Mouse (Mus musculus) MEL (cell line): ENCODE measurements at regions not wholly inside any gene's neighbourhood (a gene's known extent, or its start where the extent isn't known, plus 50 kb on each side); places are given as distances from the start of the nearest gene placed in this dataset.

Experiments
- DNase-seq: peaks from one replicate; pipeline ENCODE4 v3.0.0; 2011; ENCODE audit warnings: low read depth, low spot score
- H3K27ac ChIP-seq: 2 replicates; pipeline ENCODE4 v1.5.1; 2012; ENCODE audit warnings: low read depth, mild to moderate bottlenecking, control low read depth, low read length, moderate library complexity; ENCODE audit not compliant: control insufficient read depth
- H3K27me3 ChIP-seq, 2 experiments: fragments of 150-350 bp in 1 of 2; sonication (generic) in 1 of 2; 2 replicates each; pipeline ENCODE4 v1.6.1; 2012; ENCODE audit warnings: low read length in 2 of 2, mild to moderate bottlenecking in 2 of 2, improper control_type of control experiment in 1 of 2, moderate library complexity in 1 of 2; ENCODE audit not compliant: insufficient read depth in 2 of 2, control insufficient read depth in 1 of 2
- H3K36me3 ChIP-seq, 2 experiments: 2 replicates each; pipeline ENCODE4 v1.6.1; 2012 to 2014; ENCODE audit warnings: low read length in 2 of 2, improper control_type of control experiment in 1 of 2, inconsistent platforms in 1 of 2, mild to moderate bottlenecking in 1 of 2; ENCODE audit not compliant: insufficient read depth in 2 of 2, control insufficient read depth in 1 of 2
- H3K4me1 ChIP-seq, 2 experiments: fragments of 150-350 bp in 1 of 2; sonication (generic) in 1 of 2; 2 replicates each; pipeline ENCODE4 v1.6.1; 2012; ENCODE audit warnings: low read length in 2 of 2, improper control_type of control experiment in 1 of 2, mild to moderate bottlenecking in 1 of 2; ENCODE audit not compliant: insufficient read depth in 2 of 2, control insufficient read depth in 1 of 2
- H3K4me3 ChIP-seq, 2 experiments: fragments of 150-350 bp in 1 of 2; sonication (generic) in 1 of 2; 2 replicates each; pipeline ENCODE4 v1.5.1; 2012; ENCODE audit warnings: low read depth in 2 of 2, low read length in 2 of 2, mild to moderate bottlenecking in 2 of 2, moderate library complexity in 2 of 2, control low read depth in 1 of 2, improper control_type of control experiment in 1 of 2; ENCODE audit not compliant: control insufficient read depth in 1 of 2, insufficient read depth in 1 of 2
- H3K79me2 ChIP-seq: 2 replicates; pipeline ENCODE4 v1.6.1; 2012; ENCODE audit warnings: mild to moderate bottlenecking, low read length, moderate library complexity; ENCODE audit not compliant: control insufficient read depth, poor library complexity, insufficient read depth
- H3K9ac ChIP-seq: 2 replicates; pipeline ENCODE4 v1.6.1; 2012; ENCODE audit warnings: low read depth, mild to moderate bottlenecking, control low read depth, low read length, moderate library complexity; ENCODE audit not compliant: control insufficient read depth, poor library complexity, severe bottlenecking
- H3K9me3 ChIP-seq: fragments of 150-350 bp; sonication (generic); replicated peaks from 2 replicates; pipeline ENCODE4 v1.6.1; 2012; ENCODE audit warnings: mild to moderate bottlenecking, low read length, improper control_type of control experiment, moderate library complexity; ENCODE audit not compliant: insufficient read depth
- BHLHE40 ChIP-seq: IDR thresholded peaks from 2 replicates; pipeline ENCODE4 v1.6.1; 2012; ENCODE audit warnings: low read depth, mild to moderate bottlenecking, inconsistent platforms, low read length, improper control_type of control experiment, borderline replicate concordance
- CHD2 ChIP-seq: IDR thresholded peaks from 2 replicates; pipeline ENCODE4 v1.6.1; 2011; ENCODE audit warnings: low read length, improper control_type of control experiment
- CTCF ChIP-seq, 3 experiments: IDR thresholded peaks in 2 of 3; conservative IDR thresholded peaks in 1 of 3; 2 replicates each; pipeline ENCODE4 v1.5.1; 2011 to 2012; ENCODE audit warnings: low read length in 3 of 3, low read depth in 2 of 3, mild to moderate bottlenecking in 2 of 3, improper control_type of control experiment in 1 of 3, inconsistent platforms in 1 of 3, mixed read lengths in 1 of 3, moderate library complexity in 1 of 3; ENCODE audit not compliant: control insufficient read depth in 1 of 3, insufficient read depth in 1 of 3, poor library complexity in 1 of 3, severe bottlenecking in 1 of 3
- ETS1 ChIP-seq: IDR thresholded peaks from 2 replicates; pipeline ENCODE4 v1.6.1; 2012; ENCODE audit warnings: low read depth, mild to moderate bottlenecking, inconsistent platforms, low read length, improper control_type of control experiment, moderate library complexity
- GABPA ChIP-seq: IDR thresholded peaks from 2 replicates; pipeline ENCODE4 v1.6.1; 2012; ENCODE audit warnings: low read depth, mild to moderate bottlenecking, inconsistent platforms, low read length, improper control_type of control experiment, moderate library complexity
- HCFC1 ChIP-seq: IDR thresholded peaks from 2 replicates; pipeline ENCODE4 v1.6.1; 2012; ENCODE audit warnings: low read depth, mild to moderate bottlenecking, inconsistent platforms, low read length, improper control_type of control experiment, moderate library complexity
- JUND ChIP-seq: IDR thresholded peaks from 2 replicates; pipeline ENCODE4 v1.6.1; 2011; ENCODE audit warnings: low read depth, mild to moderate bottlenecking, improper control_type of control experiment, low read length
- KAT2A ChIP-seq: conservative IDR thresholded peaks from 2 replicates; pipeline ENCODE4 v1.6.1; 2012; ENCODE audit warnings: low read depth, low read length, improper control_type of control experiment, inconsistent platforms
- MAZ ChIP-seq: IDR thresholded peaks from 2 replicates; pipeline ENCODE4 v1.6.1; 2012; ENCODE audit warnings: low read depth, mild to moderate bottlenecking, inconsistent platforms, low read length, improper control_type of control experiment
- MEF2A ChIP-seq: IDR thresholded peaks from 2 replicates; pipeline ENCODE4 v1.6.1; 2014; ENCODE audit warnings: low read depth, mild to moderate bottlenecking, inconsistent platforms, low read length, improper control_type of control experiment; ENCODE audit not compliant: poor library complexity, insufficient replicate concordance, severe bottlenecking; ENCODE audit errors: extremely low read depth
- MXI1 ChIP-seq: IDR thresholded peaks from 2 replicates; pipeline ENCODE4 v1.6.1; 2011; ENCODE audit warnings: mild to moderate bottlenecking, low read depth, low read length, improper control_type of control experiment
- MYC ChIP-seq: IDR thresholded peaks from 2 replicates; pipeline ENCODE4 v1.6.1; 2011; ENCODE audit warnings: low read depth, mild to moderate bottlenecking, low read length, improper control_type of control experiment, moderate library complexity
- NRF1 ChIP-seq: IDR thresholded peaks from 2 replicates; pipeline ENCODE4 v1.6.1; 2014; ENCODE audit warnings: low read depth, mild to moderate bottlenecking, inconsistent platforms, low read length, improper control_type of control experiment, moderate library complexity; ENCODE audit not compliant: poor library complexity, insufficient read depth, severe bottlenecking
- POLR2AphosphoS2 ChIP-seq: IDR thresholded peaks from 2 replicates; pipeline ENCODE4 v1.6.1; 2011; ENCODE audit warnings: low read length, improper control_type of control experiment
- POLR2AphosphoS5 ChIP-seq: IDR thresholded peaks from 2 replicates; pipeline ENCODE4 v1.6.1; 2012; ENCODE audit warnings: low read depth, borderline replicate concordance, mild to moderate bottlenecking, inconsistent platforms, low read length, moderate library complexity, mixed read lengths
- RAD21 ChIP-seq: IDR thresholded peaks from 2 replicates; pipeline ENCODE4 v1.6.1; 2011; ENCODE audit warnings: mild to moderate bottlenecking, low read depth, low read length, improper control_type of control experiment
- RCOR1 ChIP-seq: IDR thresholded peaks from 2 replicates; pipeline ENCODE4 v1.6.1; 2012; ENCODE audit warnings: low read depth, mild to moderate bottlenecking, inconsistent platforms, low read length, improper control_type of control experiment
- TAL1 ChIP-seq: IDR thresholded peaks from 2 replicates; pipeline ENCODE4 v1.6.1; 2012; ENCODE audit warnings: mild to moderate bottlenecking, inconsistent platforms, low read length, moderate library complexity, mixed read lengths
- TCF12 ChIP-seq: IDR thresholded peaks from 2 replicates; pipeline ENCODE4 v1.6.1; 2014; ENCODE audit warnings: low read depth, mild to moderate bottlenecking, inconsistent platforms, low read length, improper control_type of control experiment, moderate library complexity
- UBTF ChIP-seq: IDR thresholded peaks from 2 replicates; pipeline ENCODE4 v1.6.1; 2012; ENCODE audit warnings: low read depth, mild to moderate bottlenecking, inconsistent platforms, low read length, improper control_type of control experiment, moderate library complexity, borderline replicate concordance; ENCODE audit not compliant: insufficient read depth
- ZKSCAN1 ChIP-seq: IDR thresholded peaks from 2 replicates; pipeline ENCODE4 v1.6.1; 2012; ENCODE audit warnings: low read depth, mild to moderate bottlenecking, inconsistent platforms, low read length, improper control_type of control experiment, moderate library complexity

- no peak for TF ChIP-seq CTCF (IDR thresholded peaks at IDR 0.05 in 2 of 3, conservative IDR thresholded peaks at IDR 0.05 in 1 of 3; ENCODE audit: control insufficient read depth in 1 of 3, insufficient read depth in 1 of 3, low read depth in 2 of 3, low read length in 3 of 3, poor library complexity in 1 of 3, severe bottlenecking in 1 of 3)
- TF ChIP-seq, all 39 proteins: peak for 0
These were observed 293.8 kb downstream of the Adgrl2 start (continued) for GRCm38 (mm10) chr3:148696555-148696954.

- Histone ChIP-seq H3K36me3 (no peaks in the 10 kb centered on the region), H3K27me3 (no peaks in the 10 kb centered on the region), H3K4me1 (no peaks in the 10 kb centered on the region), H3K9ac (no peak overlapping the region), H3K4me3 (no peak overlapping the region), H3K79me2 (no peaks in the 10 kb centered on the region), H3K27ac (no peak overlapping the region), H3K9me3 (no peaks in the 10 kb centered on the region)
- no peak for DNase-seq
- TF ChIP-seq UBTF (no peak), JUND (no peak), POLR2AphosphoS5 (no peak), HCFC1 (no peak), MAZ (no peak), BHLHE40 (no peak), CTCF (IDR thresholded peaks at IDR 0.05 in 2 of 3, conservative IDR thresholded peaks at IDR 0.05 in 1 of 3; ENCODE audit: control insufficient read depth in 1 of 3, insufficient read depth in 1 of 3, low read depth in 2 of 3, low read length in 3 of 3, poor library complexity in 1 of 3, severe bottlenecking in 1 of 3) (no peak), TAL1 (no peak), ETS1 (no peak)
These were observed 294.9 kb downstream of the Adgrl2 start for GRCm38 (mm10) chr3:148695453-148695852.

GRCm38 (mm10) chr3:148683181-148683580 lies 307.2 kb downstream of the Adgrl2 start:
- DNase-seq = no peak
- H3K9me3 ChIP-seq = no peaks in the 10 kb centered on the region

GRCm38 (mm10) chr3:148682445-148682994 lies 307.8 kb downstream of the Adgrl2 start:
- Histone ChIP-seq H3K4me3 (no peak overlapping the region), H3K9ac (no peak overlapping the region), H3K36me3 (no peaks in the 10 kb centered on the region), H3K27me3 (no peaks in the 10 kb centered on the region), H3K27ac (no peak overlapping the region), H3K9me3 (no peaks in the 10 kb centered on the region), H3K79me2 (no peaks in the 10 kb centered on the region), H3K4me1 (no peaks in the 10 kb centered on the region)
- DNase-seq = no peak
- TF ChIP-seq TAL1 (no peak), RCOR1 (no peak), MEF2A (no peak), BHLHE40 (no peak), GABPA (no peak), ZKSCAN1 (no peak), MXI1 (no peak), UBTF (no peak), ETS1 (no peak), RAD21 (no peak), CHD2 (no peak), KAT2A (no peak), NRF1 (no peak), POLR2AphosphoS2 (no peak), MYC (no peak), CTCF (IDR thresholded peaks at IDR 0.05 in 2 of 3, conservative IDR thresholded peaks at IDR 0.05 in 1 of 3; ENCODE audit: control insufficient read depth in 1 of 3, insufficient read depth in 1 of 3, low read depth in 2 of 3, low read length in 3 of 3, poor library complexity in 1 of 3, severe bottlenecking in 1 of 3) (no peak)

More at GRCm38 (mm10) chr3:148683181-148683580, 307.2 kb downstream of the Adgrl2 start:
- TF ChIP-seq TAL1 (no peak), MEF2A (no peak), TCF12 (no peak)
- H3K4me3 ChIP-seq = no peak overlapping the region
- no peak overlapping the region for H3K27ac ChIP-seq
- H3K79me2 ChIP-seq = no peaks in the 10 kb centered on the region
- H3K9ac ChIP-seq = no peak overlapping the region
- H3K4me1 ChIP-seq = no peaks in the 10 kb centered on the region
- no peaks in the 10 kb centered on the region for H3K36me3 ChIP-seq
- H3K27me3 ChIP-seq = no peaks in the 10 kb centered on the region
